In the genomic region with DNA sequence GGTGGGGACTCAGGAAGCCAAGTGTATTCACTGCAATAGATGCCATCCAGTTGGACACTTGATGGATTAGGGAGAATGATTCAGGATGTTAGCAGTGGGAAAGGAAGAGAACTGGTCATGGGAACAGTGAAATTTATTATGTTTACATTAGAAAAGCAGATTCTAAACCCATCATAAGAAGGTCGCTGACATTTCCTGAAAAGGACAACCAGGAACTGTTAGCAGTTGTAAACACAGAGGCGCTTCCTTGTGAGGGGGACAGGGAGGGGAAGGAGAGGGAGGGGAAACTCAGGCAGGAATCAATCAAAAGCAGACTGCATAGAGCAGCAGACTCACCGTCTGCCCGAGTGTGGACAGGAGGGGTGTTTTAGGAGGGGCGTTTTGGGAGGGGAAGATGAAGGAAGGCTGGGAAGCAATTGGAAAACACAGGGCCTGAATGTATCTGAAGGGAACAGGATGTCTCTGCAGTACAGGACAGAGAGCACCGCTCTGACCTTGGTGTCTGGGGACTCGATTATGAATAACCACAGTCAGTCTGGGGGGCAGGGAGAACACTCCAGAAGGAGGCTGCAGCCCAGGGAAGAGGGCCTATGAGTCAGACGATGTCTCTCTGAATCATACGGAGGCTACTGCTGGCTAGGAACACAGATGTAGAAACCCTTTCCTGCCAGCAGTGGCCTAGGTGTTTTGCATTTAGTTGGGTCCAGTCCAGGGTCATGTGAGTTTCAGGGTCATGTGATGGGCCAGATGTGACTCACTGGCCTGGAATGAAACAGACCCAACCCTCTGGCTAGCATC, we compare ENCODE assay signal across 7 mouse cellular contexts. TPM values are rescaled to one million over a fixed set of nuclear protein-coding genes. Genes with fewer than 3 reads are reported as not detected.
DNase-seq lines count a peak whose midpoint lies in the region; ATAC-seq and TF ChIP-seq lines count a peak whose summit lies in the region.

No protein-coding gene starts in this region.

- peak overlapping the region; percentile 72 for H3K4me2 ChIP-seq in CH12.LX (ENCODE audit: insufficient read depth, low read depth, poor library complexity, severe bottlenecking)
- H3K4me2 ChIP-seq in forebrain, embryonic 15.5 days (replicated peaks): no peak overlapping the region
- no peak overlapping the region for H3K4me2 ChIP-seq in hindbrain, embryonic 14.5 days (replicated peaks)
- H3K4me2 ChIP-seq in myocyte (ENCODE audit: low read depth): peak overlapping the region; percentile 78

- peak; percentile 33; the same call in 1 of the 2 replicates for TF ChIP-seq POLR2A in CH12.LX (IDR thresholded peaks at IDR 0.05; ENCODE audit: low read depth, low read length)
- TF ChIP-seq POLR2A in myocyte (IDR thresholded peaks at IDR 0.05; ENCODE audit: insufficient read length, low read depth): peak; percentile 14

- H3K9ac ChIP-seq in CH12.LX (ENCODE audit: insufficient read depth, low read depth): peak overlapping the region; percentile 38; the same call in 1 of the 2 replicates
- no peak overlapping the region for H3K9ac ChIP-seq in forebrain, embryonic 15.5 days (replicated peaks)
- H3K9ac ChIP-seq in hindbrain, embryonic 14.5 days: 0 out of 2 replicates have a peak overlapping the region, but pooled peaks have one; percentile 26

- H3K27me3 ChIP-seq in CH12.LX (replicated peaks) (no peaks in the 10 kb centered on the region), myocyte (ENCODE audit: control insufficient read depth, insufficient read depth, insufficient read length) (no peaks in the 10 kb centered on the region)
- no peaks in the 10 kb centered on the region for H3K27me3 ChIP-seq in forebrain, embryonic 15.5 days
- no peaks in the 10 kb centered on the region for H3K27me3 ChIP-seq in hindbrain, embryonic 14.5 days (ENCODE audit: control insufficient read depth, insufficient read depth, low read length)

- peak overlapping the region; percentile 81 for H3K27ac ChIP-seq in CH12.LX (ENCODE audit: insufficient read depth, low read depth)
- H3K27ac ChIP-seq in forebrain, embryonic 15.5 days (replicated peaks): 0 out of 2 replicates have a peak overlapping the region, but pooled peaks have one; percentile 25
- no peak overlapping the region for H3K27ac ChIP-seq in hindbrain, embryonic 14.5 days

- no peaks in the 10 kb centered on the region for H3K9me3 ChIP-seq in CH12.LX (replicated peaks; ENCODE audit: low read length)
- H3K9me3 ChIP-seq in forebrain, embryonic 15.5 days: no peaks in the 10 kb centered on the region
- no peaks in the 10 kb centered on the region for H3K9me3 ChIP-seq in hindbrain, embryonic 14.5 days (ENCODE audit: control insufficient read depth, low read length)

- peak; percentile 77 for TF ChIP-seq EP300 in CH12.LX (IDR thresholded peaks at IDR 0.05; ENCODE audit: low read length)

- H3K36me3 ChIP-seq in CH12.LX (replicated peaks in 1 of 2; ENCODE audit: control insufficient read depth in 1 of 2, insufficient read depth in 1 of 2, low read length in 1 of 2) (peaks cover 4 to 42% of the 10 kb centered on the region in 2 experiments), myocyte (ENCODE audit: control insufficient read depth, insufficient read depth) (no peaks in the 10 kb centered on the region)
- H3K36me3 ChIP-seq in forebrain, embryonic 15.5 days: peaks cover 5% of the 10 kb centered on the region
- H3K36me3 ChIP-seq in hindbrain, embryonic 14.5 days (replicated peaks; ENCODE audit: control insufficient read depth, insufficient read depth): peaks cover 5% of the 10 kb centered on the region

- ATAC-seq in forebrain, embryonic 15.5 days (replicated peaks): no peak
- no peak; the same call in 1 of the 2 replicates for ATAC-seq in hindbrain, embryonic 14.5 days (ENCODE audit: low FRiP score)

- WGBS in forebrain, embryonic 15.5 days: 53% methylated on average over 9 of the region's 9 CpGs
- 45% methylated on average over 9 of the region's 9 CpGs for WGBS in hindbrain, embryonic 14.5 days

- TF ChIP-seq RAD21 in CH12.LX (IDR thresholded peaks at IDR 0.05; ENCODE audit: low read depth, low read length): peak; percentile 2

- H3K4me1 ChIP-seq in CH12.LX (ENCODE audit: control insufficient read depth in 1 of 2, insufficient read depth in 2 of 2): peaks cover 18 to 35% of the 10 kb centered on the region in 2 experiments
- peaks cover 7% of the 10 kb centered on the region; the same call in 1 of the 2 replicates for H3K4me1 ChIP-seq in forebrain, embryonic 15.5 days
- H3K4me1 ChIP-seq in hindbrain, embryonic 14.5 days (replicated peaks; ENCODE audit: control insufficient read depth, insufficient read depth, low read length): peaks cover 2% of the 10 kb centered on the region; the same call in 1 of the 2 replicates

- no peaks in the 10 kb centered on the region for H3K79me2 ChIP-seq in CH12.LX (replicated peaks; ENCODE audit: control insufficient read depth, extremely low read depth, insufficient read depth, poor library complexity, severe bottlenecking)
- H3K79me2 ChIP-seq in myocyte (ENCODE audit: control insufficient read depth, insufficient read depth): peaks cover 14% of the 10 kb centered on the region

- dilution Hi-C loops in CH12.LX (cut with MboI; ENCODE audit: extremely low pct_ligation_motif_present, extremely low pct_unique_long_range_greater_than_20kb, low sequenced_read_pairs): no loop called here

- in situ Hi-C loops in CH12.LX (cut with MboI; ENCODE audit: low pct_ligation_motif_present, low pct_unique_long_range_greater_than_20kb, low sequenced_read_pairs): no loop called here

- DNase-seq in CH12.LX (ENCODE audit: extremely low read depth): peak; percentile 86
- peak; percentile 63 for DNase-seq in R1 (ENCODE audit: low read depth, low spot score)
- no peak for DNase-seq in hindbrain, embryonic 14.5 days (ENCODE audit: low spot score)
- peak; percentile 27 for DNase-seq in liver
- no peak for DNase-seq in retina, embryonic 14.5 days (ENCODE audit: low spot score)

- H3ac ChIP-seq in myocyte (ENCODE audit: control insufficient read depth, insufficient read length): no peak overlapping the region

- H3K4me3 ChIP-seq in CH12.LX (replicated peaks in 1 of 3; ENCODE audit: low read depth in 2 of 3, low read length in 2 of 3, poor library complexity in 1 of 3) (no peak overlapping the region), myocyte (no peak overlapping the region)
- no peak overlapping the region for H3K4me3 ChIP-seq in forebrain, embryonic 15.5 days
- H3K4me3 ChIP-seq in hindbrain, embryonic 14.5 days (replicated peaks; ENCODE audit: low read length): no peak overlapping the region

- no peak for TF ChIP-seq CTCF in CH12.LX (conservative IDR thresholded peaks at IDR 0.05 in 1 of 2, IDR thresholded peaks at IDR 0.05 in 1 of 2; ENCODE audit: low read depth in 2 of 2, low read length in 2 of 2)

TF ChIP-seq in CH12.LX, 34 proteins besides CTCF, POLR2A, EP300 and RAD21 (continues in another document):
- TF ChIP-seq IRF4 (IDR thresholded peaks at IDR 0.05; ENCODE audit: low read depth, low read length) (peak; percentile 72; the same call in 1 of the 2 replicates), TCF12 (IDR thresholded peaks at IDR 0.05; ENCODE audit: low read depth, low read length) (peak; percentile 80; the same call in 1 of the 2 replicates), TBP (conservative IDR thresholded peaks at IDR 0.05; ENCODE audit: low read depth, low read length) (0 out of 2 replicates have a peak, but pooled peaks have one; percentile 64), ZMIZ1 (IDR thresholded peaks at IDR 0.05; ENCODE audit: low read depth, low read length) (no peak)

TF ChIP-seq in myocyte, 11 proteins besides CTCF, POLR2A, EP300 and RAD21:
- TF ChIP-seq TCF3 (IDR thresholded peaks at IDR 0.05; ENCODE audit: insufficient read length, low read depth) (no peak), USF1 (IDR thresholded peaks at IDR 0.05; ENCODE audit: low read depth) (peak; percentile 94), MYOD1 (IDR thresholded peaks at IDR 0.05; ENCODE audit: control insufficient read depth in 1 of 3, insufficient read length in 2 of 3, low read depth in 2 of 3) (no peak)

RNA-seq across cellular contexts. Expression of gene Agfg2, which starts 12.9 kb away (rescaled TPM):
- total RNA-seq in CH12.LX (2012; rRNA removed): 8.7 and 10.0 TPM in 2 replicates
- 11.5 and 13.4 TPM in 2 replicates for total RNA-seq in CH12.LX (2014; rRNA removed)
- polyA plus RNA-seq in CH12.LX (2012; ENCODE audit: insufficient read length, low read depth): 16.7 and 16.8 TPM in 2 replicates
- polyA plus RNA-seq in forebrain, embryonic 15.5 days (2015; fragmentation: Nextera tagmentation; extraction: Ambion mirVana): 21.2 and 22.7 TPM in 2 replicates
- 11.8 and 12.2 TPM in 2 replicates for polyA plus RNA-seq in hindbrain, embryonic 14.5 days (2014; fragmentation: Nextera tagmentation; extraction: Ambion mirVana)
- polyA plus RNA-seq in myocyte (2012; fragmentation: generic; extraction: Trizol): 8.7 TPM

RNA-seq across cellular contexts. Expression of gene Irs3, which starts 26.1 kb away (rescaled TPM):
- total RNA-seq in CH12.LX (2012; rRNA removed) (not detected in 2 replicates), CH12.LX (2014; rRNA removed) (not detected in 2 replicates)
- polyA plus RNA-seq in CH12.LX (2012; ENCODE audit: insufficient read length, low read depth) (not detected in 2 replicates), myocyte (2012; fragmentation: generic; extraction: Trizol) (0.04 TPM)
- 0.11 TPM in 1 of 2 replicates, not detected in the other for polyA plus RNA-seq in forebrain, embryonic 15.5 days (2015; fragmentation: Nextera tagmentation; extraction: Ambion mirVana)
- polyA plus RNA-seq in hindbrain, embryonic 14.5 days (2014; fragmentation: Nextera tagmentation; extraction: Ambion mirVana): 0.15 TPM in 1 of 2 replicates, not detected in the other

RNA-seq across cellular contexts. Expression of gene Sap25, which starts 30.5 kb away (rescaled TPM):
- 2.2 and 2.4 TPM in 2 replicates for total RNA-seq in CH12.LX (2012; rRNA removed)
- 0.72 and 2.1 TPM in 2 replicates for total RNA-seq in CH12.LX (2014; rRNA removed)
- polyA plus RNA-seq in CH12.LX (2012; ENCODE audit: insufficient read length, low read depth): 12.1 and 16.6 TPM in 2 replicates
- polyA plus RNA-seq in forebrain, embryonic 15.5 days (2015; fragmentation: Nextera tagmentation; extraction: Ambion mirVana): 4.5 and 8.5 TPM in 2 replicates
- polyA plus RNA-seq in hindbrain, embryonic 14.5 days (2014; fragmentation: Nextera tagmentation; extraction: Ambion mirVana): 4.9 and 5.8 TPM in 2 replicates
- polyA plus RNA-seq in myocyte (2012; fragmentation: generic; extraction: Trizol): 4.6 TPM

RNA-seq across cellular contexts. Expression of gene Gm20605, which starts 42.7 kb away (rescaled TPM):
- 1.1 and 1.5 TPM in 2 replicates for total RNA-seq in CH12.LX (2012; rRNA removed)
- 0.50 and 1.1 TPM in 2 replicates for total RNA-seq in CH12.LX (2014; rRNA removed)
- polyA plus RNA-seq in CH12.LX (2012; ENCODE audit: insufficient read length, low read depth): 7.4 and 9.0 TPM in 2 replicates
- 6.9 and 7.8 TPM in 2 replicates for polyA plus RNA-seq in forebrain, embryonic 15.5 days (2015; fragmentation: Nextera tagmentation; extraction: Ambion mirVana)
- 5.3 and 6.5 TPM in 2 replicates for polyA plus RNA-seq in hindbrain, embryonic 14.5 days (2014; fragmentation: Nextera tagmentation; extraction: Ambion mirVana)
- 3.3 TPM for polyA plus RNA-seq in myocyte (2012; fragmentation: generic; extraction: Trizol)

RNA-seq across cellular contexts. Expression of gene Lrch4, which starts 42.7 kb away (rescaled TPM):
- 20.0 and 25.6 TPM in 2 replicates for total RNA-seq in CH12.LX (2012; rRNA removed)
- total RNA-seq in CH12.LX (2014; rRNA removed): 9.0 and 9.9 TPM in 2 replicates
- polyA plus RNA-seq in CH12.LX (2012; ENCODE audit: insufficient read length, low read depth): 47.9 and 62.1 TPM in 2 replicates
- polyA plus RNA-seq in forebrain, embryonic 15.5 days (2015; fragmentation: Nextera tagmentation; extraction: Ambion mirVana): 21.4 and 22.1 TPM in 2 replicates
- polyA plus RNA-seq in hindbrain, embryonic 14.5 days (2014; fragmentation: Nextera tagmentation; extraction: Ambion mirVana): 19.0 and 23.4 TPM in 2 replicates
- polyA plus RNA-seq in myocyte (2012; fragmentation: generic; extraction: Trizol): 29.1 TPM

Comparison
In these comparisons a context has a peak if more than half of its experiments do, and no peak if none do; other contexts are left out.
1. DNase-seq: peak in CH12.LX (single experiment), R1 (single experiment) and liver (single experiment); none in hindbrain, embryonic 14.5 days (single experiment) and retina, embryonic 14.5 days (single experiment).
2. H3K4me2 ChIP-seq: peak in CH12.LX (single experiment) and myocyte (single experiment); none in forebrain, embryonic 15.5 days (single experiment) and hindbrain, embryonic 14.5 days (single experiment).